Mouse (Mus musculus) ES-E14 (cell line): ENCODE results near the gene Nkain4.

Experiments
- HCFC1 ChIP-seq: IDR thresholded peaks from 2 replicates; pipeline ENCODE4 v1.6.1; 2012; ENCODE audit warnings: low read length, inconsistent platforms, borderline replicate concordance; ENCODE audit not compliant: insufficient read depth
- ZNF384 ChIP-seq: IDR thresholded peaks from 2 replicates; pipeline ENCODE4 v1.6.1; 2012; ENCODE audit warnings: low read depth, low read length, inconsistent platforms

- no peak for TF ChIP-seq HCFC1
- TF ChIP-seq ZNF384: no peak
Measured at GRCm38 (mm10) chr2:180987432-180988030, 33.0 kb upstream of the Nkain4 start.
